Mouse (Mus musculus) olfactory bulb, adult 2 months (tissue): Measurements from ENCODE around the gene Car12.

Experiments used
- CTCF ChIP-seq: fragments of 200-500 bp; IDR thresholded peaks from 2 replicates; pipeline ENCODE4 v1.5.1; 2012; ENCODE audit warnings: low read depth, mild to moderate bottlenecking, low read length, moderate library complexity; ENCODE audit not compliant: insufficient read depth
- POLR2A ChIP-seq: fragments of 200-500 bp; IDR thresholded peaks from 2 replicates; pipeline ENCODE4 v1.6.1; 2012; ENCODE audit warnings: mild to moderate bottlenecking, low read depth, low read length, moderate library complexity; ENCODE audit not compliant: insufficient read depth

DNA sequence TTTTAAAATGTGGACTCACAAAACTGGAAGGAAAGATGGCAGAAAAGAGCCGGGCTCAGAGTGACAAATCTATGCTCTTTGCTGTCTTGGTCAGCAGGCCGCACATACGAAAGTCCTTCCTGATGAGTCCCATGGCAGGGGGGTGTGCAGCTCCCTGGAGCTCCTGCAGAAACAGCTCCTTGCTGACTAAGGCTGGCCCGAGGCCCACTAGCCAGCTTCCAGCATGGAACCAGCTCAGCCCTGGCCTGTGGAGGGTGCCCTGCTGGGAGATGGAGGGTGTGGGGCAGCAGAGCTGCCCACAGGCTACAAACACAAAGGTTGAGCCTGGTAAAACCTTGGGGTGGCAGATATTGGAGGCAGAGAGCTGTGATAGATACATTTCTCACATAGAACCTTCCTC, 10.5 kb upstream of the Car12 start:
- no peak for TF ChIP-seq POLR2A
- no peak for TF ChIP-seq CTCF
